Comparison of ENCODE assay signal across 8 mouse cellular contexts in genomic region chr12:84284391-84284790, GRCm38 (mm10). TPM values are rescaled to one million over a fixed set of nuclear protein-coding genes. Genes with fewer than 3 reads are reported as not detected.
DNase-seq lines count a peak whose midpoint lies in the region; ATAC-seq and TF ChIP-seq lines count a peak whose summit lies in the region.

No protein-coding gene starts in this region.

- no peaks in the 10 kb centered on the region for H3K9me3 ChIP-seq in heart, embryonic 10.5 days
- H3K9me3 ChIP-seq in ES-E14 (ENCODE audit: control insufficient read depth, insufficient read depth, low read depth, low read length) = no peaks in the 10 kb centered on the region
- no peaks in the 10 kb centered on the region for H3K9me3 ChIP-seq in forebrain, postnatal 0 days (ENCODE audit: low read length)
- H3K9me3 ChIP-seq in liver, embryonic 15.5 days (replicated peaks) = no peaks in the 10 kb centered on the region

- peaks cover 10% of the 10 kb centered on the region for H3K4me1 ChIP-seq in heart, embryonic 10.5 days
- H3K4me1 ChIP-seq in ES-E14 (ENCODE audit: control insufficient read depth in 2 of 2, insufficient read depth in 2 of 2, low read length in 2 of 2, poor library complexity in 1 of 2) = no peaks in the 10 kb centered on the region
- H3K4me1 ChIP-seq in forebrain, postnatal 0 days (ENCODE audit: insufficient read depth) = no peaks in the 10 kb centered on the region; the same call in 1 of the 2 replicates
- H3K4me1 ChIP-seq in liver, embryonic 15.5 days (replicated peaks) = peaks cover 33% of the 10 kb centered on the region

- DNase-seq in heart, embryonic 10.5 days (ENCODE audit: low spot score) = no peak
- DNase-seq in heart, postnatal 4 days = no peak
- no peak for DNase-seq in ES-E14 (ENCODE audit: low read depth, low spot score)
- no peak for DNase-seq in forebrain, postnatal 0 days
- DNase-seq in left cerebral cortex, adult 18-20 months (ENCODE audit: low spot score in 2 of 2) = no peak
- no peak for DNase-seq in adrenal gland, postnatal 25 days

- ATAC-seq in forebrain, postnatal 0 days = no peak
- ATAC-seq in liver, embryonic 15.5 days (ENCODE audit: insufficient read depth) = no peak
- no peak for ATAC-seq in granulocyte monocyte progenitor cell, adult 5-6 weeks (replicated peaks; ENCODE audit: poor library complexity, severe bottlenecking)

- peaks cover 4% of the 10 kb centered on the region; the same call in 1 of the 2 replicates for H3K36me3 ChIP-seq in heart, embryonic 10.5 days
- H3K36me3 ChIP-seq in ES-E14 (ENCODE audit: control insufficient read depth, insufficient read depth, low read length, poor library complexity, severe bottlenecking) = no peaks in the 10 kb centered on the region
- no peaks in the 10 kb centered on the region for H3K36me3 ChIP-seq in forebrain, postnatal 0 days (ENCODE audit: insufficient read depth)
- H3K36me3 ChIP-seq in liver, embryonic 15.5 days (replicated peaks) = no peaks in the 10 kb centered on the region; the same call in 1 of the 2 replicates

- H3K27me3 ChIP-seq in heart, embryonic 10.5 days (ENCODE audit: insufficient read depth, poor library complexity, severe bottlenecking) = no peaks in the 10 kb centered on the region
- H3K27me3 ChIP-seq in forebrain, postnatal 0 days (ENCODE audit: insufficient read depth, low read length) = no peaks in the 10 kb centered on the region
- no peaks in the 10 kb centered on the region for H3K27me3 ChIP-seq in liver, embryonic 15.5 days

- H3K27ac ChIP-seq in heart, embryonic 10.5 days = peak overlapping the region; percentile 93
- H3K27ac ChIP-seq in ES-E14 (ENCODE audit: insufficient read depth, low read depth, low read length, poor library complexity, severe bottlenecking) = no peak overlapping the region
- H3K27ac ChIP-seq in forebrain, postnatal 0 days (ENCODE audit: low read depth, low read length) = no peak overlapping the region
- H3K27ac ChIP-seq in liver, embryonic 15.5 days (replicated peaks) = peak overlapping the region; percentile 80; the same call in 1 of the 2 replicates

- in situ Hi-C loops in ES-E14 (cut with MboI; ENCODE audit: low sequenced_read_pairs in 2 of 2, unreplicated experiment in 2 of 2) = no loop called here

- 68% methylated on average over 14 of the region's 14 CpGs for WGBS in heart, embryonic 10.5 days
- 81% methylated on average over 14 of the region's 14 CpGs for WGBS in forebrain, postnatal 0 days
- 66% methylated on average over 14 of the region's 14 CpGs for WGBS in liver, embryonic 15.5 days (ENCODE audit: insufficient replicate concordance)

- no peak for TF ChIP-seq CTCF in forebrain, postnatal 0 days (IDR thresholded peaks at IDR 0.05; ENCODE audit: low read depth)

- peak overlapping the region; percentile 72 for H3K4me2 ChIP-seq in forebrain, postnatal 0 days (ENCODE audit: low read depth)
- H3K4me2 ChIP-seq in liver, embryonic 15.5 days = peak overlapping the region; percentile 79

- H3K4me3 ChIP-seq in heart, embryonic 10.5 days = peak overlapping the region; percentile 65
- peak overlapping the region in 1 of 2 experiments; percentile 75; a peak in 2 of 4 replicates for H3K4me3 ChIP-seq in ES-E14 (ENCODE audit: insufficient read depth in 1 of 2, low read depth in 1 of 2, low read length in 2 of 2, poor library complexity in 1 of 2, severe bottlenecking in 1 of 2)
- peak overlapping the region; percentile 58; the same call in 1 of the 2 replicates for H3K4me3 ChIP-seq in forebrain, postnatal 0 days (ENCODE audit: low read depth, low read length)
- peak overlapping the region; percentile 72 for H3K4me3 ChIP-seq in liver, embryonic 15.5 days (replicated peaks)

- peak overlapping the region; percentile 81 for H3K9ac ChIP-seq in ES-E14 (ENCODE audit: insufficient read depth, low read depth, low read length, poor library complexity, severe bottlenecking)
- no peak overlapping the region for H3K9ac ChIP-seq in forebrain, postnatal 0 days
- peak overlapping the region; percentile 77 for H3K9ac ChIP-seq in liver, embryonic 15.5 days

TF ChIP-seq in ES-E14, 5 proteins besides CTCF, POLR2A, EP300 and RAD21:
- TF ChIP-seq HCFC1 (IDR thresholded peaks at IDR 0.05; ENCODE audit: borderline replicate concordance, insufficient read depth, low read length) (no peak), ZNF384 (IDR thresholded peaks at IDR 0.05; ENCODE audit: low read depth, low read length) (no peak), MAFK (IDR thresholded peaks at IDR 0.05; ENCODE audit: insufficient read depth, low read depth, low read length) (no peak), CHD2 (IDR thresholded peaks at IDR 0.05; ENCODE audit: low read depth, low read length) (no peak), ZC3H11A (IDR thresholded peaks at IDR 0.05; ENCODE audit: borderline replicate concordance, low read depth, low read length) (no peak)

RNA-seq across cellular contexts. Expression of gene Ptgr2, which starts 0.6 kb away (rescaled TPM):
- polyA plus RNA-seq in heart, embryonic 10.5 days (2016; fragmentation: Nextera tagmentation; extraction: Ambion mirVana) = 52.7 and 79.6 TPM in 2 replicates
- total RNA-seq in heart, postnatal 4 days (2021) = 100 to 1,000 TPM; 127 to 132 TPM
- total RNA-seq in ES-E14 (2012; rRNA removed) = 16.2 and 16.7 TPM in 2 replicates
- total RNA-seq in forebrain, postnatal 0 days (2014; rRNA removed) = 14.5 and 18.7 TPM in 2 replicates
- polyA plus RNA-seq in forebrain, postnatal 0 days (2015; fragmentation: Nextera tagmentation; extraction: Ambion mirVana) = 11.0 and 17.3 TPM in 2 replicates
- 22.4 and 23.7 TPM in 2 replicates for polyA plus RNA-seq in liver, embryonic 15.5 days (2015; fragmentation: Nextera tagmentation; extraction: Ambion mirVana)
- total RNA-seq in left cerebral cortex, adult 18-20 months (2021) = 10 to 100 TPM; 34.1 to 43.7 TPM
- 22.3 and 24.9 TPM in 2 replicates for total RNA-seq in granulocyte monocyte progenitor cell, adult 5-6 weeks (2014; fragmentation: Nextera tagmentation)
- 60.8 and 69.0 TPM in 2 replicates for total RNA-seq in granulocyte monocyte progenitor cell, adult 5-6 weeks (2017)
- total RNA-seq in adrenal gland, postnatal 25 days (2021) = 74.9 and 93.1 TPM in 2 replicates

RNA-seq across cellular contexts. Expression of gene Zfp410, which starts 32.3 kb away (rescaled TPM):
- polyA plus RNA-seq in heart, embryonic 10.5 days (2016; fragmentation: Nextera tagmentation; extraction: Ambion mirVana) = 67.0 and 77.1 TPM in 2 replicates
- 10 to 100 TPM; 37.3 to 38.1 TPM for total RNA-seq in heart, postnatal 4 days (2021)
- 36.5 and 39.6 TPM in 2 replicates for total RNA-seq in ES-E14 (2012; rRNA removed)
- total RNA-seq in forebrain, postnatal 0 days (2014; rRNA removed) = 73.2 and 88.7 TPM in 2 replicates
- polyA plus RNA-seq in forebrain, postnatal 0 days (2015; fragmentation: Nextera tagmentation; extraction: Ambion mirVana) = 48.7 and 52.2 TPM in 2 replicates
- polyA plus RNA-seq in liver, embryonic 15.5 days (2015; fragmentation: Nextera tagmentation; extraction: Ambion mirVana) = 35.4 and 38.4 TPM in 2 replicates
- 10 to 100 TPM; 33.4 to 37.1 TPM for total RNA-seq in left cerebral cortex, adult 18-20 months (2021)
- 42.8 and 70.5 TPM in 2 replicates for total RNA-seq in granulocyte monocyte progenitor cell, adult 5-6 weeks (2014; fragmentation: Nextera tagmentation)
- 32.1 and 54.0 TPM in 2 replicates for total RNA-seq in granulocyte monocyte progenitor cell, adult 5-6 weeks (2017)
- 41.4 and 42.0 TPM in 2 replicates for total RNA-seq in adrenal gland, postnatal 25 days (2021)

Comparison
In these comparisons a context has a peak if more than half of its experiments do, and no peak if none do; other contexts are left out.
1. H3K27ac ChIP-seq: peak in heart, embryonic 10.5 days (single experiment) and liver, embryonic 15.5 days (single experiment); none in ES-E14 (single experiment) and forebrain, postnatal 0 days (single experiment).